Mouse (Mus musculus) MN1 (cell line): ENCODE measurements at regions not wholly inside any gene's neighbourhood (a gene's known extent, or its start where the extent isn't known, plus 50 kb on each side); places are given as distances from the start of the nearest gene placed in this dataset.

Experiments
- DNase-seq: peaks from one replicate; pipeline ENCODE4 v3.0.0-alpha.2; 2016; ENCODE audit warnings: low spot score

DNA sequence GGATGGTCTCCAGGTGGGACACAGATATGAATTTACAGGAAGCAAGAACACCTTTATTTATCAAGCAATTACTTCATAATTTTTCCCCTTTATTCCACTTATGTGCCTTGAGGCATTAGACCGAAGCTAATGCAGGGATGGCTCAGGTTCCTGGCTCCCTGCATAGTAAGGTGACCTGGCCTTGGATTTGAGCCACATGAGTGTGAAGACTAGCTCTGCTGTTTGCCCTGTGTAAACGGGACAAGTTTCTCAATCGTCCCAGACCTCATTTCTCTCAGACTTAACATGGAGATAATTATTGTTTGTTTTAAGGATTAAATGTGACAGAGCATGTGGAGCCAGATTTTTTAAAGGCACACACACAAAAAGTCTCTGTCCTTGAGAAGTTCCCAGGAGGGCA lies 132.2 kb upstream of the Tmpo start:
- DNase-seq = no peak

DNA sequence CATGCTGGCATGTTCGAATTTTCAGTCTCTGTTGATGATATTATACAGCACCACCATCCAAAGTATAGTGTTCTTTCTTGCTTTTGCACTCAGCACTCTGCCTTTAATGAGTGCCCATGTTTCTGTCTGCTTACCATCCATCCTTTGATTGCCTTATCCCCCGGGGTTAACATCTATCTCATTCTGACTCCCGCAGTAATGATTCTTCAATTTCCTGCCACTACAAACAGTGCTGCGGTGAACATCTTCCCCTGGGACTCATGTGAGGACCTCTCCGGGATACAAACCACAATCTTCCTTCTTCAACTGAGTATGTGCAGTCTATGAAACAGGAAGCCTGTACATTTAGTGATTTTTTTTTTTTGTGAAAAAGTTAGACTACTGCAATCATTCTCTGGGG lies 131.8 kb upstream of the Tmpo start:
- DNase-seq = no peak

GRCm38 (mm10) chr10:91300067-91300466 lies 119.0 kb upstream of the Tmpo start:
- no peak for DNase-seq

DNA sequence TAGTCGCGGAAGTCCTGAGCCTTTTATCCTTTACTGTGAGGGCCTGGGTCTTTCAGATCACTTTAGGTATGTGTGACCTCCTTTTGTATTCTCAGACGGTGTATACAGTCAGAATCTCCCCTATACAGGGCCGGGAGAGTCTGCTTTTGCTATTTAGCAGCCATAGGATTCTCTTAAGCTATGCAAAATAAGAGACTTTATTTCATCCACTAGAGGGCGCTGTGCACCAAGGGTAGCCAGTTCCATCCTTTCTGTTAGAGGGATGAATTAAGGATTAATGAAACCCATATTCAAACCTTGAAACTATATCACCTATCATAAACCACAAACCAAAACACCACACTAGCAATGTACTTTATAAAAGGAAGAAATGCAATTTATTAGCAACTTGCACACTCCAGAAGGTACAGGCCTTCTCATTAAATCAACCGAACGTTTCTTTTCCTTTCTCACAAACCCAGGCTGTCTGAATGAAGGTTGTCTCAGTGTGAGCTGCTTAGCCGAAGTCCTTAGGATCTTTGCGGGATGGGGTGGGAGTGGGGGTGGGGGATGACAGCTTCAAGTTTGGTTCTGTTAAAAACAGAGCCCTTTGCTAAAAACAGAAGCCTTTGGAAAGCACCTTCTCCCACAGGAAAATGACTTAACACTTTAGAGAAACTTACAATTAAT lies 116.8 kb upstream of the Tmpo start:
- peak; percentile 58 for DNase-seq

GRCm38 (mm10) chr10:91295345-91295744 lies 114.2 kb upstream of the Tmpo start:
- no peak for DNase-seq

DNA sequence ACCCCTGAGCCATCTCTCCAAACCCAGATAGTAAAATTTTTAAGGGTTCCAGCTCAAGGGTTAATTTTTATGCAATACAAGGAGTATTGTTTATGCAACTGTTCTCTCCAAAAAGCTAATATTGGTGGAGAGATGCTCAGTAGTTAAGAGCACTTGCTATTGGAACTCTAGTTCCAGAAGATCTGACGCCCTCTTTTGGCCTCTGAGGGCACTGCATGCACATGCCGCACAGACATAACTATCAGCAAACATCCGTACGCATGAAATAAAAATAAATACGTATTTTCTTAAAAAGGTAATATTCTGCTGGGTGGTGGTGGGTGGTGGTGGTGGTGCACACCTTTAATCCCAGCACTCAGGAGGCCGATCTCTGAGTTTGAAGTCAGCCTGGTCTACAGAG lies 112.1 kb upstream of the Tmpo start:
- no peak for DNase-seq

DNA sequence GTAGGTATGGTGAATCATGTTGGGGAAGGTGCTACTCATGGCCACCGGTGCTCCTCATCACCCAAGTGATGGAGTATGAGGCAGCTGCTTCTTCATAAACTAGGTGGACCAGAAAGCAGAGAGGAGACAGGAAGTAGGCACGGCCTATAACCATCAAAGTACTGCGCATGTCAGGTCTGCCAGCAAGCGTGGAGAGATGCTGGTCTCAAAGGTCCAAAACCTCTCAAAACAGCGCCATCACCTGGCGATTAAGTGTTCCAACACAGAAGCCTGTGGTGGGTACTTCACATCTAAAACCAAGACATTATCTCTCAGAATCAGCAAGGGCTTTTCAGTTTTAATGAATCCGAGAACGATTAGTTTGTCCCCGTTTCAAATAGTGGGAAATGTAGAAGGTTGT lies 103.1 kb upstream of the Tmpo start:
- no peak for DNase-seq

DNA sequence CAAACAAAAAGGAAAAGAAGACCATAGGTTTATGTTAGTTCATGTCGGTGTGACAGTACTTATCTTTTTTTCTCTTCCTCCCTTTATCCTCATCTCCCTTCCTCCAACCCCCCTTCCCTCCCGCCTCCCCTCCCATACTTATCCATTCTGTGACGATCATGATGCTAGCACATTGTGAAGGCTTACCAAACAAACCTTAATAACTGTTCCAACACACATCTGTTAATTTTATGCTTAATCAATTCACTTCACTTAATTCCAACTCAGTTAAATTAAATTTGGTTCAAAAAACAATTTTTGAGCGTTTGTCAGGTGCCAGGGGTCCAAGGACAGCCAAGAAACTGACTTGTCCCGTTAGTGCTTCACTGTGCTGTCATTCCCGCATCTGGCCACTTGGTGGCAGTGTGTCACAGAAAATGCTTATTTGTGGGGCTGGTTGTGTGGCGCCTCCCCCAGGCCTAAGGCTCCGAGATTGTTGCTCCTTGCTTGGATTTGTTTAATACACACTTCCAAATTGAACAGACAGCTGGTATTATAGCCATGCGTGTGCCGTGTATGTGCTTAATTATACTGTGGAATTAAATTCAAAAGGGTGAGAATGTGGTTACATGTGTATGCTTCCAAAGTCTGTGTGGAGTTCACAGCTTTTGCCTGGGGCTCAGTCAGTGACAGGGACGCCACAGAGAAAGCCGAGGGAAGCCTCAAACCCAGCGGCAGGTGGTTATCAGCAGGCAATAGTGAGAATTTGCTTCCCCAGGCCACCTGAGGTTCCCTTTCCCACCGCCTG lies 90.0 kb upstream of the Tmpo start:
- DNase-seq = peak; percentile 74

DNA sequence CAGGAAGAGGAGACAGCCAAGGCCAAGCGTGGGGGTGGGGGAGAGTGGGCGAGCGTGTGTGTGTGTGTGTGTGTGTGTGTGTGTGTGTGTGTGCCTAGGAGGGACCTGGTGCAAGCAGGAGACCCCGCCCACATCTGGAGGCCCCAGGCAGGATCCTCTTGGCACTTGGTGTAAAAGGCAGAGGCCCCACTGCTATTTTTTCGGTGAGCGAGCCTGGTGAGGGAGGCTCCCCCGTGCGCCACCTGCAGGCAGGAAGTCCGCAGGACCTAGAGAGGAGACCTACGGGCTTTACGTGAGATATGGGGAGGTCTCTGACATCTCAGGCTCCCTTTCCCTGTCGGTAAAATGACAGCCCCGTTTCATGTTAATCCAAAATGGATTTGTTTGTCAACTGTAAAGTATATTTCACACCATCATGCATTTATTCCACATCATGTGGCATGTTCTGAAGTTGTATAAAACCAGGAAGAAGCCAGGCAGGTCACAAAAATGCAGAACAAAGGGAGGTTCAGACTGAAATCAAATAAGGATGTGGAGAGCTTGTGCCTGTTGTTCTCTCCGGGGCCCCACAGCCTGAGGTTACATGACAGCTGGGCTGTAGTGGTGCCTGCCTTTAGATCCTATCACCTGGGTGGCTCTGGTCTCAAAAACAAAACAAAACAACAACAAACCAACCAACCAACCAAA lies 89.3 kb upstream of the Tmpo start:
- DNase-seq = peak; percentile 70

DNA sequence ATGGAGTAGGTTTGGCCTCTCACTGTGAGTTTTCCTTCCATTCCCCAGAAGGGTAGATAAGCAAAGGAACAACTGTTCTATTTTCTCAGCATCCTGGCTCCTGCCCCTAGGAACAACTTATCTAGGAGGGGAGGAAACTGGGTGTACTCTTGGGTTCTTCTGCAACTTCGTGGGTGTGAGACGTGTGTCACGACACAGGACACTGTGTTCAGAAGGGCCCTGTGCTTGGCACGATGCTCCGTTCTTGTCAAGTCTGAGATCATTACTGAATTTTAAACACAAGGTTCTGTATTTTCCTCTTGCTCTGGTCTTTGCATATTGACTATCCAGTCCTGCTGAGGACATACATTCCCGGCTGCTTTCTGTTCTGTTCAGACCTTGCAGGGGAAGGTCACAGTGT lies 86.8 kb upstream of the Tmpo start:
- DNase-seq = no peak

DNA sequence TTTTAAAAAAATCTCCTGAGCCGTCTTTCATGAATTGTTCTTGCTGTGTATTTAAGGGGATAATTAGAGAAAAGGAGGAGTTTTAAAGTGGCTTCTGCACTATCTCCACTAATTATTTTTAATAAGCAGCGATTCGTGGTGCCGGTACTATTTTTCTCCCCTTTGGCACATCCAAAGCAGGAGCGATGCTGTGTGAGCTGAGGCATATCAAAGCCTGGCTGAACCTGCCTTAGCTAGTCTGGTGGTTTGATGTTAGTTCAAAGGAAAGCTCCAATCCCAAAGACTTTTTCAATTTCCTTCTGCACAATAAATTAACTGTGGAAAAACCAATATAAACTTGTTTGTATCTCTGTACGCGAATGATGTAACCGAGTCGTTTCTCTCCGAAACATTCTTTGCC lies 79.3 kb upstream of the Tmpo start:
- DNase-seq = no peak

GRCm38 (mm10) chr10:91249681-91250195 lies 68.6 kb upstream of the Tmpo start:
- no peak for DNase-seq

- DNase-seq = peak; percentile 39
Observed at GRCm38 (mm10) chr10:91244297-91244696, 63.2 kb upstream of the Tmpo start.

DNA sequence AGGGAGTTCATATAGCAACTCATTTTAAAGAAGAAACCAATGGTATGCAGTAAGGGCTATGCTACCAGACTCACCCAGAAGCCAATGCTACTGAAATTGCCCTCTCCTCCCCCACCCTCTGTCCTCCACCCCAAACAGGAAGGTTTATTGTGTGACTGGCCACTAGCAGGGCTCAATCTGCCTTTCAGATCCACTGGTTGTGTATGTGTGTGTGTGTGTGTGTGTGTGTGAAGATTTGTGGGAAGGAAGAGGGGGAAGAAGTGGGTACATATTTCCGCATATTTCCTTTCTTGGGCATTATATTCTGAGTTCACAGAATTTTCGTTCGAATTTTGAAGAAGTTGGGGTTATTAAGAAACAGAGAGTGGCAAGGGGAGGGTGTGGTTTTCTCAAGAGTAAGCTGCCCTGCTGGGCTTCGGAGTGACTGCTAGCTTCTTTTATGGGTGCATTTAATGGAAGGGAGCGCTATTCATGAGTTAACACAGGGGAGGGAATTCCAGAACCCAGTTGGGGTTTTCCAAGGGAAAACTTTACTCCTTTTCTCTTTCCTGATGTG lies 61.5 kb upstream of the Tmpo start:
- DNase-seq = no peak

DNA sequence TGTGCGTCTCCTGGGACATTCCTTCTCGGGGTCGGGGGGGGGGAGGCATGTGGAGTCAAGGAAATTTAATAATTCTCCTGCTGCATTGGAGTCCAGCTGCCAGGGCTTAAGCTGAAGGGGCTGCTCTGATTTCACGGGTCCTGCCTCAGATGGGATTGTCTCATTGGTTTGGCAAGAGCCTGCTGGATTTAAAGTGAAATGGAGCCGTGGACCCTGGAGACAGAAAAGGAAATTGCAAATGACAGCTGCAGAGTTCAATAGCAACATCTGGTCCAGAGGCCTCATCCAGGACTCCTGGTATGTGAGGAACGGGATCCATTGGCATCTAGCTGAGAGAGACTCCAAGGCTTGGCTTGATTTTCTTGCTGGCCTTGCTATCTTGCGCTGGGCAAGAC lies 60.5 kb upstream of the Tmpo start:
- DNase-seq = peak; percentile 18

- DNase-seq = no peak
Observed at GRCm38 (mm10) chr10:91240856-91241610, 59.9 kb upstream of the Tmpo start.

GRCm38 (mm10) chr10:91240320-91240719 lies 59.2 kb upstream of the Tmpo start:
- DNase-seq = no peak

DNA sequence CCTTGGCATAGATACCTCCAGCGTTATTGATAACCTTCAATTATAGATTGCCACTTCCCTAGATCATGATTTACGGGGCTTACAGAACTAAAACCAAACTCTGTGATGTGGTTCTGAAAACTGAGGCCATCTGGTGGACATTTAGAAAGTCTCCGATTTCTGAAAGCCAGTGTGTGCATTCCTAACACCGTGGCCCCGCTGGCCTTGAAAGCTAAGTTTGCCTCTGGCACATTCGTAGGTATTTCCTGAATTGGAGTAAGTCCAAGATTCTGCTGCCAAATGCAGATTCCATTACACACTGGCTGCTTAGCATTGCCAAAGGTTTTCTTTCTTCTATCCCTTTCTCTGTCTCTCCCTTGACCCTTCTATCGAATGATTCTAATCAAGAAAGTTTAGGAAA lies 55.7 kb upstream of the Tmpo start:
- peak; percentile 43 for DNase-seq

DNA sequence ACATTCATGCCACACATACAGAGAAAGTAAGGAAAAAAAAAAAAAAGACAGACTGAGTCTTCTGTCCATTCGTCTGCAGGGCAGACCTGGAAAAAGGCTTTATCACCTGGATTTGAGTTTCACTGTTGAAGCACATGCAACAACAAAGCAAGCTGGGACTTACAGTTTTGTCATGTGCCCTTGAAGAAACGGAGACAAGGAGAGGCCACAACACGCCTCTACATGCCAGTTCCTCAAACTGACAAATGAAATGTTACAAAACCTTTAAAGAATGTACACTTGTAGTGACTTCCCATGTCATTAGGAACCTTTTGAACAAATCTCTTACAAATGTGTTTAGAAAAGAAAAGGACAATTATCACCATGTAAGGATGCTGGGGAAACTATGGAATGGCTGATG lies 53.6 kb upstream of the Tmpo start:
- DNase-seq = no peak
